Mouse (Mus musculus) ES-Bruce4 (cell line): ENCODE measurements at regions not wholly inside any gene's neighbourhood (a gene's known extent, or its start where the extent isn't known, plus 50 kb on each side); places are given as distances from the start of the nearest gene placed in this dataset.

Experiments
- H3K27ac ChIP-seq: 2 replicates; pipeline ENCODE4 v1.5.1; 2012; ENCODE audit warnings: low read length, inconsistent platforms; ENCODE audit not compliant: insufficient read depth
- H3K27me3 ChIP-seq: 2 replicates; pipeline ENCODE4 v1.6.1; 2012; ENCODE audit warnings: mild to moderate bottlenecking, low read length, inconsistent platforms; ENCODE audit not compliant: control insufficient read depth, poor library complexity, insufficient read depth, severe bottlenecking
- H3K36me3 ChIP-seq: 2 replicates; pipeline ENCODE4 v1.6.1; 2012; ENCODE audit warnings: inconsistent platforms, mild to moderate bottlenecking, low read length, moderate library complexity; ENCODE audit not compliant: control insufficient read depth, poor library complexity, insufficient read depth, severe bottlenecking
- H3K4me1 ChIP-seq: one replicate; pipeline ENCODE4 v1.8.1; 2011; ENCODE audit warnings: low read length; ENCODE audit not compliant: control insufficient read depth, insufficient read depth
- H3K4me3 ChIP-seq: 2 replicates; pipeline ENCODE4 v1.5.1; 2011; ENCODE audit warnings: low read depth, mild to moderate bottlenecking, low read length
- H3K9ac ChIP-seq: 2 replicates; pipeline ENCODE4 v1.6.1; 2012; ENCODE audit warnings: low read depth, mild to moderate bottlenecking, inconsistent platforms; ENCODE audit not compliant: poor library complexity, severe bottlenecking
- H3K9me3 ChIP-seq: replicated peaks from 2 replicates; pipeline ENCODE4 v1.6.1; 2012; ENCODE audit warnings: mild to moderate bottlenecking, low read length, inconsistent platforms; ENCODE audit not compliant: control insufficient read depth, poor library complexity, insufficient read depth, severe bottlenecking
- CTCF ChIP-seq: IDR thresholded peaks from one replicate; pipeline ENCODE4 v1.8.1; 2011; ENCODE audit warnings: low read depth, low read length
- EP300 ChIP-seq: IDR thresholded peaks from 2 replicates; pipeline ENCODE4 v1.6.1; 2011; ENCODE audit warnings: low read depth, low read length; ENCODE audit not compliant: insufficient read depth
- POLR2A ChIP-seq: IDR thresholded peaks from one replicate; pipeline ENCODE4 v1.8.1; 2011; ENCODE audit warnings: low read length; ENCODE audit not compliant: insufficient read depth

DNA sequence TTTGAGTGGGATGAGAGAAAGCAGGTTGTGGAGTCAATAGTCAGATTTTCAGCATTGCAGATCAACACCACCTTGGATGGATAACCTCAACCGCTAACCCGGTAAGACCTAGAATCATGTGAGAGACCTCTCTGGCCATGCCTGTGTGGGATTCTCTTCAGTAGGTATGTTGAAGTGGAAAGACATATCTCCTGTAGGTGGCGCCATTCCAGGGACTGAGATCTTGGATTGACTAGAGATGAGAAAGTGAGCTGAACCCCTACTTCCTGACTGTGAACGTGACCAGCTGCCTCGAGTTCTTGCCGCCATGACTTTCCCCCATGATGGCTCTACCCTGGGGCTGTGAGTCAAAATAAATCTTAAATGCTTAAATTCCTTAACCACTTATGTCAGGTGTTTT, 102.7 kb downstream of the Eva1a start:
- H3K4me3 ChIP-seq = no peak overlapping the region
- TF ChIP-seq CTCF (no peak), POLR2A (no peak)

DNA sequence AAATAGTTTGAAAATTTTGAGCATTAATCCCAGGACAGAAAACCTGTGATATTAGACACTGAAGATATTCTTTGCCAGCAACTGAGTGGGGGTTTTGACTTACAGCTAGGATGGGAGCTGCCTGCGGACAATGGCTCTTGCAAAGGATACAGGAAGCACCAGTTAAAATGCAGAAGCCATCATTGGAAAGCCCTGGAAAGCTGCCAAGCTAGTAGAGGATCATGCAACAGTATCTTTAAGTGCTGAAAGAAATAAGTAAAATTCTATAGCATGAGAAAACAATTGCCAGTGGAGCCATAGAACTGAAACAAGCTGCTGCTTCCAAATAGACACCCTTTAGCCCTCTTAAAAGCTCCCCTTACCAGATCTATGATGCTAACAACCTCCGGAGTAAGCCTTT, 109.2 kb downstream of the Eva1a start:
- TF ChIP-seq POLR2A (no peak), CTCF (no peak), EP300 (no peak)
- no peak overlapping the region for H3K4me3 ChIP-seq
- no peaks in the 10 kb centered on the region for H3K4me1 ChIP-seq
- no peak overlapping the region for H3K27ac ChIP-seq
- no peak overlapping the region for H3K9ac ChIP-seq
- H3K36me3 ChIP-seq = no peaks in the 10 kb centered on the region
- H3K9me3 ChIP-seq = no peaks in the 10 kb centered on the region; the same call in 1 of the 2 replicates
- H3K27me3 ChIP-seq = no peaks in the 10 kb centered on the region

More for the DNA sequence above, 102.7 kb downstream of the Eva1a start:
- no peaks in the 10 kb centered on the region for H3K27me3 ChIP-seq
- H3K4me1 ChIP-seq = no peaks in the 10 kb centered on the region
- H3K9ac ChIP-seq = no peak overlapping the region
- H3K36me3 ChIP-seq = no peaks in the 10 kb centered on the region
- H3K9me3 ChIP-seq = no peaks in the 10 kb centered on the region
- no peak overlapping the region for H3K27ac ChIP-seq

DNA sequence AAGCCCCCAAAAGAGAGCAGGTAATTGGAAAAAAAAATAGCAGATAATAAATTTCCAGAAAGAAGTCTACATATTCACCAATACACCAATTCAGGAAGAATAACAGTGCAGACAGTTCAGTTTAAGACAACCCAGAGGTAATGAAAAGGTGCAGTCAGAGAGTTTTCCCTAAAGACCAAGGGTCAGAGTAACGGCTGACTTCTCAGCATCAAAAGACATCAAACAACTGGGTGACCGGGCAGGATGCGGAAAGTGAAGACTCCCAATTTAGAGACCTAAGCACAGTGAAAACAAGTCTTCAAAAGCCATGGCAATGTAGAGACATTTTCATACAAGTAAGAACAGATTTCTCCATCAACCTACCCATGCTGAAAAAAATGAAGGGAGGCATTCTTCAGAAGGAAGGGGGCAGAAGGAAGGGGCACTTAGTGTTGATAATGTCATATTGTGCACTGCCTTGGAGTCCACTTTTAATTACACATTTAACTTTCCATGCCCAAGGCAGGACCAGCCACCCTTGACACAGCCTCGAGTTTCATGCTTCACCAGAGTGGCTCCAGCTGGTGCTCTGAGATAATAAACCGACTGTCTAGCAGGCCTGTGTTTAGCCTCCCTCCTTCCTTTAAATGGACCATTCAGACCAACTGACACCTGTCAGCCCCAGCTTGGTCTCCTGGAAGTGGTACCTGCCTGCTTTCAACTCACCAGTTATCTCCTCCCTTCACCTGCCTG, 129.7 kb downstream of the Eva1a start:
- Histone ChIP-seq H3K9ac (no peak overlapping the region), H3K27me3 (no peaks in the 10 kb centered on the region), H3K9me3 (no peaks in the 10 kb centered on the region), H3K36me3 (no peaks in the 10 kb centered on the region), H3K27ac (no peak overlapping the region), H3K4me3 (no peak overlapping the region), H3K4me1 (no peaks in the 10 kb centered on the region)
- TF ChIP-seq EP300 = no peak
- no peak for TF ChIP-seq CTCF
- TF ChIP-seq POLR2A = no peak

DNA sequence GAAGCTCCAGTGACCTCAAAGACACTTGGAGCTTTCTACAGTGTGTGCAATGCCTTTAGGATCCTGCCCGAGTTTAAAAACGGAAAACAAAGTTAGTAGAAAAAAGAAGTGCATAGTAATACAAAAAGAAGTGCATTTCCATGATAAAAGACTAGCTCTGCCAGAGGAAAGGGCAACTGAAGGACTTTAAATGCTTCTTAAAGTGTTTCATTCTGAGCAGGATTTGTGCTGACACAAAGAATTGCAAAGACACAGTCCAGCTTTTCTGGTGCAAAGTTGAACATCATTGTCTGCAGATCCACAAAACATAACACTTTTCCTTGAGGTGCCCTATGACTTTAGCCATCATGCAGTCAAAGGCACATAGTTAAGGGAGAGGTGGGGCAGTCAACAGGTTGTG, 134.1 kb downstream of the Eva1a start:
- Histone ChIP-seq H3K4me1 (no peaks in the 10 kb centered on the region), H3K9ac (no peak overlapping the region)
- TF ChIP-seq EP300 (peak; percentile 70), CTCF (no peak)

DNA sequence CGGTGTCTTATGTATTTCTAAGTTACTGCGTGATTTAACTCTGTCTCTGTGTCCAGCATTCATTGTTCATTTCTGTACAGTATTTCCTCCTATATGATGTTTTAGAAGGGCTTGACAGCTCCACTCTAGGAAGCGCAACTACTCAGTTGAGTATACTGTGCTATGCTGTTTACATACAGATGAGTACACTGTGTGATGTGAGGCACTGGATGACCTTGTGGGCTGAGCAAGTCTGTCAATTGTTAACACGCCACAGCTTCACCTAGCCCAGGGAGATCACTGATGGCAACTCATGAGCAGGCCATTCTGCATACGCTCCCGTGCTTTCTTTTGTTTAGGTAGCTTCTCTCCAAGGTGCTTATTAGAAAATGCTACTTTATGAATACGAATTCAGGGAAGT, 159.3 kb downstream of the Eva1a start:
- Histone ChIP-seq H3K4me3 (no peak overlapping the region), H3K9ac (no peak overlapping the region), H3K4me1 (peaks cover under 1% of the 10 kb centered on the region), H3K27ac (no peak overlapping the region), H3K9me3 (no peaks in the 10 kb centered on the region), H3K36me3 (no peaks in the 10 kb centered on the region), H3K27me3 (no peaks in the 10 kb centered on the region)
- no peak for TF ChIP-seq POLR2A
- TF ChIP-seq CTCF = no peak
- TF ChIP-seq EP300 = no peak

More for the DNA sequence above, 134.1 kb downstream of the Eva1a start:
- Histone ChIP-seq H3K4me3 (no peak overlapping the region), H3K27ac (peak overlapping the region; percentile 93), H3K36me3 (no peaks in the 10 kb centered on the region), H3K9me3 (no peaks in the 10 kb centered on the region), H3K27me3 (no peaks in the 10 kb centered on the region)

DNA sequence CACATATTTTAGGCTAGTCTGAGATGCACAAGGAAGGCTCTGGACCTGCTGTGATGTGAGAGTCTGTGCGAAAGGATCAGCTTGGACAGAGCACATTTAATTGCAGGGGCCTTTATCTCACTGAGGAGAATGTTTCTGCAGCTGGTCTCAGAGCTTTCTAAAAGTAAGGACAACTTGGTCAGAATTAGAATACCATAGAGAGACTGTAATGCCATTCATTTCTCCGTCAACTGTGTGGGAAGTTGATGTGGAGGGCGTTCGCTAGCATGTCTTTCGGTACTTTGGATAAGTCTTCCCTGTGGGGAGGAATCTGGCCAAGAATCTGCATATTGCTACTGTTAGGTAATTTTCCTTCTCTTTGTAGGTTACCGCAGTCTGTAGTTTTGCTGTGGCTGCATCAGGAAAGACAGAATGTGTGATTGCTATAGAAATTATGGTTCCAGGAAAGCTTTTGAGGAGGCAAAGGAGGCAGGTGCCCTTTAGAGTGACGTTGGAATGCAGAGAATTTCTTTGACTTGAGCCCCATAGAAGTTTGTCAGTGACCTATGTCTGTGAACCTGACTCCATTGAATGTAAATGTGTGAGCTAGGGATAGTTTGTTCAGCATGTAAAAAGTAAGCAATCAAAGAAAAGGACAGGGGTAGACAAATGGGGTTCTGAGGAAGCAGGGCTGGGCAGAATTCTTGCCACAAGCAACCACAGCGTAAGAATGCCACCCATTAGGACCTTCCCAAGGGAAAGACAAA, 164.2 kb downstream of the Eva1a start:
- Histone ChIP-seq H3K27ac (no peak overlapping the region), H3K36me3 (no peaks in the 10 kb centered on the region), H3K9ac (no peak overlapping the region), H3K4me3 (no peak overlapping the region), H3K4me1 (peaks cover 1% of the 10 kb centered on the region), H3K9me3 (no peaks in the 10 kb centered on the region), H3K27me3 (no peaks in the 10 kb centered on the region)
- TF ChIP-seq POLR2A (no peak), EP300 (no peak), CTCF (no peak)
